Mouse (Mus musculus) adrenal gland, adult 8-10 months (tissue): ENCODE measurements around the gene Prkd1. TPM values are rescaled to one million over a fixed set of nuclear protein-coding genes. Genes with fewer than 3 reads are reported as not detected.
A peak's percentile ranks its signal among the peaks of the same experiment; 100 is the strongest.

Source experiments
- DNase-seq: peaks from one replicate; pipeline ENCODE4 v3.0.0; 2022
- total RNA-seq, 4 experiments: library from RNA; stranded (reverse); gene quantifications; 2 replicates each; pipeline ENCODE4 v1.2.4; 2022

Gene Prkd1
- total RNA-seq, 4 experiments from 2014 or later, result 12.6 to 19.9 (median 16.1) TPM

GRCm38 (mm10) chr12:50554214-50554613, 94.7 kb downstream of the Prkd1 start:
- DNase-seq, result no peak

GRCm38 (mm10) chr12:50549860-50550555, 98.9 kb downstream of the Prkd1 start:
- DNase-seq, result peak; percentile 12

- peak; percentile 12 for DNase-seq
These were observed 102.5 kb downstream of the Prkd1 start for GRCm38 (mm10) chr12:50546394-50546793.

GRCm38 (mm10) chr12:50545610-50545919, 103.3 kb downstream of the Prkd1 start:
- peak; percentile 12 for DNase-seq

GRCm38 (mm10) chr12:50544855-50545609, 103.9 kb downstream of the Prkd1 start:
- DNase-seq, result peak; percentile 65

- no peak for DNase-seq
These were observed 108.1 kb downstream of the Prkd1 start for GRCm38 (mm10) chr12:50540793-50541192.

- DNase-seq, result no peak
These were observed 110.5 kb downstream of the Prkd1 start for GRCm38 (mm10) chr12:50538296-50538965.

GRCm38 (mm10) chr12:50537761-50538160, 111.1 kb downstream of the Prkd1 start:
- no peak for DNase-seq

- no peak for DNase-seq
These were observed 111.9 kb downstream of the Prkd1 start for GRCm38 (mm10) chr12:50537006-50537405.

GRCm38 (mm10) chr12:50528633-50529032, 120.3 kb downstream of the Prkd1 start:
- DNase-seq, result no peak

- DNase-seq, result no peak
These were observed 124.8 kb downstream of the Prkd1 start for GRCm38 (mm10) chr12:50524061-50524460.

GRCm38 (mm10) chr12:50514526-50514925, 134.4 kb downstream of the Prkd1 start:
- DNase-seq, result no peak

- DNase-seq, result no peak
These were observed 137.2 kb downstream of the Prkd1 start for GRCm38 (mm10) chr12:50511486-50512225.

- DNase-seq, result no peak
These were observed 140.1 kb downstream of the Prkd1 start for GRCm38 (mm10) chr12:50508762-50509161.

GRCm38 (mm10) chr12:50499796-50500504, 148.9 kb downstream of the Prkd1 start:
- DNase-seq, result no peak

GRCm38 (mm10) chr12:50496006-50496405, 152.9 kb downstream of the Prkd1 start:
- DNase-seq, result no peak

GRCm38 (mm10) chr12:50479784-50480183, 169.1 kb downstream of the Prkd1 start:
- DNase-seq, result no peak

GRCm38 (mm10) chr12:50457151-50457550, 191.7 kb downstream of the Prkd1 start:
- DNase-seq, result no peak

- DNase-seq, result no peak
These were observed 197.1 kb downstream of the Prkd1 start for GRCm38 (mm10) chr12:50451761-50452160.

GRCm38 (mm10) chr12:50436660-50437059, 212.2 kb downstream of the Prkd1 start:
- DNase-seq, result no peak

GRCm38 (mm10) chr12:50430129-50430703, 218.7 kb downstream of the Prkd1 start:
- no peak for DNase-seq

- no peak for DNase-seq
These were observed 296.5 kb downstream of the Prkd1 start for GRCm38 (mm10) chr12:50352404-50352803.
